In genomic region chr5:16973206-16973896, GRCm38 (mm10) we compare ENCODE assay signal across 12 mouse cellular contexts.
A peak's percentile ranks its signal among the peaks of the same experiment; 100 is the strongest.
DNase-seq lines count a peak whose midpoint lies in the region; ATAC-seq and TF ChIP-seq lines count a peak whose summit lies in the region.
"Had no signal": no experiment of that assay in that cellular context is flagged by ENCODE, and none has a peak within 500 bp of the region (broad histone marks: within the 10 kb centered on the region; RNA-seq: fewer than 3 reads in every experiment).

No protein-coding gene starts in this region.

- no peak overlapping the region for H3K4me3 ChIP-seq in liver, adult 2 months (ENCODE audit: insufficient read depth, low read depth, low read length)
- no peak overlapping the region for H3K4me3 ChIP-seq in liver, embryonic 12.5 days
- H3K4me3 ChIP-seq in bone marrow macrophage, adult 2 months (ENCODE audit: insufficient read depth, low read length) = peak overlapping the region; percentile 5; the same call in 1 of the 2 replicates
- no peak overlapping the region for H3K4me3 ChIP-seq in midbrain, embryonic 10.5 days
- H3K4me3 ChIP-seq in hindbrain, embryonic 14.5 days (replicated peaks; ENCODE audit: low read length) = no peak overlapping the region
- H3K4me3 ChIP-seq in cerebellum, adult 2 months (replicated peaks; ENCODE audit: insufficient read depth, low read depth, low read length) = no peak overlapping the region
- H3K4me3 ChIP-seq: heart, embryonic 13.5 days had no signal

- DNase-seq in liver, adult 2 months (ENCODE audit: extremely low read depth, low read depth, low spot score) = peak; percentile 41
- peak; percentile 17 for DNase-seq in heart, postnatal 4 days
- DNase-seq in ovary, postnatal 14 days (ENCODE audit: low spot score) = peak; percentile 5
- no peak for DNase-seq in midbrain, embryonic 10.5 days (ENCODE audit: low spot score)
- DNase-seq in hindbrain, embryonic 14.5 days (ENCODE audit: low spot score) = no peak
- no peak for DNase-seq in cerebellum, adult 2 months
- DNase-seq: cerebellum, adult 8-10 months; thymus, postnatal 36 days had no signal

- TF ChIP-seq CTCF in liver, adult 2 months (IDR thresholded peaks at IDR 0.05; ENCODE audit: low read depth, low read length) = no peak
- no peak for TF ChIP-seq CTCF in bone marrow macrophage, adult 2 months (IDR thresholded peaks at IDR 0.05; ENCODE audit: low read depth, low read length)
- TF ChIP-seq CTCF in cerebellum, adult 2 months (IDR thresholded peaks at IDR 0.05; ENCODE audit: borderline replicate concordance, insufficient read depth, low read depth, low read length) = no peak

- no peak for TF ChIP-seq POLR2A in liver, adult 2 months (IDR thresholded peaks at IDR 0.05; ENCODE audit: extremely low read depth, insufficient read depth, low read length)
- TF ChIP-seq POLR2A in bone marrow macrophage, adult 2 months (IDR thresholded peaks at IDR 0.05; ENCODE audit: borderline replicate concordance, low read depth, low read length) = no peak
- TF ChIP-seq POLR2A in cerebellum, adult 2 months (IDR thresholded peaks at IDR 0.05; ENCODE audit: borderline replicate concordance, insufficient read depth, low read length) = no peak

- H3K36me3 ChIP-seq in liver, adult 2 months (ENCODE audit: control insufficient read depth, insufficient read depth, low read length) = no peaks in the 10 kb centered on the region
- no peaks in the 10 kb centered on the region for H3K36me3 ChIP-seq in liver, embryonic 12.5 days
- H3K36me3 ChIP-seq in midbrain, embryonic 10.5 days = no peaks in the 10 kb centered on the region
- no peaks in the 10 kb centered on the region for H3K36me3 ChIP-seq in hindbrain, embryonic 14.5 days (replicated peaks; ENCODE audit: control insufficient read depth, insufficient read depth)
- H3K36me3 ChIP-seq: heart, embryonic 13.5 days had no signal

- H3K79me2 ChIP-seq in liver, adult 2 months (ENCODE audit: control insufficient read depth, insufficient read depth, low read length) = no peaks in the 10 kb centered on the region

- H3K9ac ChIP-seq in liver, adult 2 months (ENCODE audit: low read depth, low read length) = no peak overlapping the region
- no peak overlapping the region for H3K9ac ChIP-seq in liver, embryonic 12.5 days
- no peak overlapping the region for H3K9ac ChIP-seq in hindbrain, embryonic 14.5 days
- H3K9ac ChIP-seq: heart, embryonic 13.5 days had no signal

- peak overlapping the region; percentile 44; the same call in 1 of the 2 replicates for H3K27ac ChIP-seq in liver, adult 2 months (replicated peaks; ENCODE audit: insufficient read depth, low read depth, low read length)
- H3K27ac ChIP-seq in liver, embryonic 12.5 days = no peak overlapping the region
- peak overlapping the region; percentile 53 for H3K27ac ChIP-seq in bone marrow macrophage, adult 2 months (ENCODE audit: insufficient read depth, low read depth, low read length)
- H3K27ac ChIP-seq in midbrain, embryonic 10.5 days (replicated peaks) = no peak overlapping the region
- H3K27ac ChIP-seq in hindbrain, embryonic 14.5 days = no peak overlapping the region
- H3K27ac ChIP-seq in cerebellum, adult 2 months (ENCODE audit: insufficient read depth, low read length) = no peak overlapping the region
- H3K27ac ChIP-seq: heart, embryonic 13.5 days; macrophage had no signal

- no peaks in the 10 kb centered on the region for H3K9me3 ChIP-seq in liver, embryonic 12.5 days (replicated peaks)
- H3K9me3 ChIP-seq in midbrain, embryonic 10.5 days (replicated peaks) = no peaks in the 10 kb centered on the region
- H3K9me3 ChIP-seq in hindbrain, embryonic 14.5 days (ENCODE audit: control insufficient read depth, low read length) = no peaks in the 10 kb centered on the region
- H3K9me3 ChIP-seq: heart, embryonic 13.5 days had no signal

- no peak for ATAC-seq in liver, embryonic 12.5 days
- ATAC-seq in hindbrain, embryonic 14.5 days (ENCODE audit: low FRiP score) = no peak

- 30% methylated on average over 1 of the region's 1 CpGs for WGBS in liver, adult 2 months
- 60% methylated on average over 1 of the region's 1 CpGs for WGBS in liver, embryonic 12.5 days (ENCODE audit: insufficient replicate concordance)
- WGBS in midbrain, embryonic 10.5 days = 89% methylated on average over 1 of the region's 1 CpGs
- WGBS in hindbrain, embryonic 14.5 days = 87% methylated on average over 1 of the region's 1 CpGs
- 87% methylated on average over 1 of the region's 1 CpGs for WGBS in cerebellum, adult 2 months

- peaks cover 2% of the 10 kb centered on the region; the same call in 1 of the 2 replicates for H3K4me1 ChIP-seq in liver, adult 2 months (ENCODE audit: control insufficient read depth, insufficient read depth, low read length)
- H3K4me1 ChIP-seq in liver, embryonic 12.5 days = no peaks in the 10 kb centered on the region
- no peaks in the 10 kb centered on the region for H3K4me1 ChIP-seq in bone marrow macrophage, adult 2 months (ENCODE audit: control insufficient read depth, insufficient read depth, low read length)
- H3K4me1 ChIP-seq in midbrain, embryonic 10.5 days = 0 out of 2 replicates have a peak, but pooled peaks cover 2% of the 10 kb centered on the region
- H3K4me1 ChIP-seq in hindbrain, embryonic 14.5 days (replicated peaks; ENCODE audit: control insufficient read depth, insufficient read depth, low read length) = no peaks in the 10 kb centered on the region
- no peaks in the 10 kb centered on the region for H3K4me1 ChIP-seq in cerebellum, adult 2 months (ENCODE audit: control insufficient read depth, insufficient read depth, low read length)

- no peak overlapping the region for H3K4me2 ChIP-seq in liver, embryonic 12.5 days
- no peak overlapping the region for H3K4me2 ChIP-seq in hindbrain, embryonic 14.5 days (replicated peaks)
- H3K4me2 ChIP-seq: heart, embryonic 13.5 days had no signal

- H3K27me3 ChIP-seq in liver, adult 2 months (ENCODE audit: control insufficient read depth, insufficient read depth, low read length) = no peaks in the 10 kb centered on the region
- H3K27me3 ChIP-seq in liver, embryonic 12.5 days (replicated peaks) = no peaks in the 10 kb centered on the region
- no peaks in the 10 kb centered on the region for H3K27me3 ChIP-seq in midbrain, embryonic 10.5 days (ENCODE audit: low read depth, poor library complexity, severe bottlenecking)
- no peaks in the 10 kb centered on the region for H3K27me3 ChIP-seq in hindbrain, embryonic 14.5 days (ENCODE audit: control insufficient read depth, insufficient read depth, low read length)
- H3K27me3 ChIP-seq in cerebellum, adult 2 months (ENCODE audit: control insufficient read depth, insufficient read depth, low read length) = no peaks in the 10 kb centered on the region
- H3K27me3 ChIP-seq: heart, embryonic 13.5 days had no signal

Comparison
In these comparisons a context has a peak if more than half of its experiments do, and no peak if none do; other contexts are left out.
1. H3K27ac ChIP-seq: peak in liver, adult 2 months (single experiment) and bone marrow macrophage, adult 2 months (single experiment); none in liver, embryonic 12.5 days (single experiment), midbrain, embryonic 10.5 days (single experiment), hindbrain, embryonic 14.5 days (single experiment) and cerebellum, adult 2 months (single experiment).
2. DNase-seq: peak in liver, adult 2 months (single experiment), heart, postnatal 4 days (single experiment) and ovary, postnatal 14 days (single experiment); none in midbrain, embryonic 10.5 days (single experiment), hindbrain, embryonic 14.5 days (single experiment) and cerebellum, adult 2 months (0 of 2).